Mouse (Mus musculus): ENCODE results near the gene Rcor3. TPM values are rescaled to one million over a fixed set of nuclear protein-coding genes. Genes with fewer than 3 reads are reported as not detected.

Rcor3 gene
- polyA plus RNA-seq (2016; fragmentation: Nextera tagmentation; extraction: Ambion mirVana), result 24.3 and 25.1 TPM in 2 replicates

DNA sequence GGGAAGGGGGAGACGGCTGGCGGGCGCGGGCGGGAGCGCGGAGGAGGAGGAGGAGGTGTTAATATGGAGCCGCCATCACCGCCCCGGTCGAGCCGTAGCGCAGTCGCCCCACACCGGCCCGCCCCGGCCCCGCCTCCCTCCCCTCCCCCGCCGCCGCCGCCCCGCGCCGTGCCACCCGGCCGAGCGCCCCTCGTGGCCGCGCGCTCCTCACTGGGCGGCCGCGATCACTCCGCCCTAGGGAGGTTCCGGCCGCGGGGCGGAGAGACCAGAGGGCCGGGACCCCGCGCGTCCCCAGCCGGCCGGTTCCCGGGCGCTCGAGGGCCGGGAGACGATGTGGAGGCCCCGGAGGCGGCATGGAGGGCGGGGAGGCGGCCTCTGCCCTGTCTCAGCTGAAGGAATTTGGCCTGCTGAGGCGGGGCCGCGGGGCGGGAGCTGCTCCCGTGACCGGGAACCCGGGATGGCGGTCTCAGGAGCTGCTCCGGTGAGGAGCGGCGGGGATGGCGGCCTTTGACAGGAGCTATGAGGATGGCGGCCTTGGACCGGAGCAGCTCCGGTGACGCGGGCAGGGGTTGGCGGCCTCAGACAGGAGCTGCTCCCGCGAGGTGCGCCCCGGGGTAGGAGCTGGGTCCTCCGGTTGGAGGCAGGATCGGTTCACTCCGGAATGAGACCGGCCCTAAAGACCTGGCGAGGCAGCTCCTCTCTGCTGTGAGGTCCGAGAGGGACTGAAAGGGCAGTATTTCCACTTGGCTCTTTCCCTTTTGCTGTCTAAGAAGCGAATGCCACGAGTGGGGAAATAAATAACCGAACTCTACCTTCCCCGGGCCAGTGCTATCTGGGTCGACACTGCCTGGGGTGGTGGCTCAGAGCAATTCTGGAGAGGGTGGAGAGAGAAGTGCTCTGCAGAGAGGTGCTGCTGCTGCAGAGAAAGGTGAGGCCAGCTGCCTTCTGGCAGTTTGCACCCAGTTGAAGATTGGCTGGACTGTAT lies at the start of gene Rcor3:
Gene Rcor3 (minus strand): TSS at position 137 of the 985 bp plus-strand sequence.
- ATAC-seq (ENCODE audit: insufficient number of reproducible peaks, insufficient read depth, low FRiP score, low TSS enrichment, low read depth), result peak; percentile 74
- Histone ChIP-seq H3K4me3 (replicated peaks) (peak within 1 kb of the TSS; percentile 84), H3K9ac (replicated peaks) (peak within 1 kb of the TSS; percentile 93), H3K4me1 (replicated peaks) (peaks cover 9% of the 10 kb centered on the region; the same call in 1 of the 2 replicates), H3K36me3 (no peaks in the 10 kb centered on the region), H3K27ac (peak within 1 kb of the TSS; percentile 98), H3K4me2 (peak within 1 kb of the TSS; percentile 93), H3K9me3 (no peaks in the 10 kb centered on the region), H3K27me3 (no peaks in the 10 kb centered on the region)
- 0% methylated on average over 57 of the region's 88 CpGs for WGBS

DNA sequence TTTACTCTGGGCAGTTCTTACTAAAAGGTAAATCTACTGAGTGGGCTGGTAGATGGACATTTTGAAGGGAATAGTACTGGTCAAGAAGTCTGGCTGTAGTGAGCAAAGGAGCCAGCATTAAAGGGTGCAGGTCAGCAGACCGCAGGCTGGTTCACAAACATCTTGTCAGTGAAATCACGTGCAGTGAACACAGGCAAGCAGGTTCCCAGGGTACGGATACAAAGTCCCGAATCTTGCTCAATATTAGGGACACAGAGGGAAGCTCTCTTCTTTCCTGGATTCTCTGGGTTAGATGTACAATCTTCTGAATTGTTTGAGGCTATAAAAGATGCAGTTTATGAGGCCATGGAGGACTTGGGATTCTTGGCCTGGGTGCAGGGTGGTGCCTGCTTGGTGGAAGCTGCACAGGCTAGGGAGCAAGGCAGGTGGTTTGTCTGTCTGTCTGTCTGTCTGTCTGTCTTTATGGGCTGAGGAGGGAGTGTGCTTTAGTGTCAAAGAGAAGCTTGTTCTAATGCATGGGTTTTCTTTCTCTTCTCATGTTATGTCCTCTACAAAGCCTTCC lies 43.9 kb upstream of the Rcor3 start:
- H3K9me3 ChIP-seq, result no peaks in the 10 kb centered on the region
- 85% methylated on average over 4 of the region's 4 CpGs for WGBS
- H3K9ac ChIP-seq (replicated peaks), result no peak overlapping the region
- 0 out of 2 replicates have a peak, but pooled peaks cover 3% of the 10 kb centered on the region for H3K27me3 ChIP-seq
- H3K4me2 ChIP-seq, result no peak overlapping the region
- H3K27ac ChIP-seq, result no peak overlapping the region
- no peaks in the 10 kb centered on the region for H3K36me3 ChIP-seq
- no peak for ATAC-seq (ENCODE audit: insufficient number of reproducible peaks, insufficient read depth, low FRiP score, low TSS enrichment, low read depth)
- no peaks in the 10 kb centered on the region for H3K4me1 ChIP-seq (replicated peaks)
- H3K4me3 ChIP-seq (replicated peaks), result no peak overlapping the region

DNA sequence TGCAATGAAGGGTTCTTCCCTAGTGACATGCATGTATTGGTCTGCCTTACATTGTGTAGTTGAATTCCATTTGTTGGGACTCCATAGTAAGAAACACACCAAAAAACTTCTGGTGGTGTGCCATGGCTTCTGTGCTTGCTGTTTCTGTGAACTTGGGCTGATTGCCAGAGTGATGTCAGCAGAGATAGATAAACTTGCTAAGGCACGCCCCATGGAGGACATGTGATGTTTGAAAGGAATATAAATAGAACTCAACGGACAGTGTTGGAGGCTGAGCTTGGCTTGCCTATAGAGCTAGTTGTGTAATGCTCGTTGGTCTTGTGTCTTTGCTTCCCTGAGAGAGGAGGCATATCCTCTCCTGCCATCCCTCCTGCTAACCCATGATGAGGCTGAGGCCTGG lies 42.0 kb upstream of the Rcor3 start:
- WGBS, result 83% methylated on average over 3 of the region's 3 CpGs
- H3K27ac ChIP-seq, result no peak overlapping the region
- no peak overlapping the region for H3K4me3 ChIP-seq (replicated peaks)
- ATAC-seq (ENCODE audit: insufficient number of reproducible peaks, insufficient read depth, low FRiP score, low TSS enrichment, low read depth), result no peak
- H3K4me1 ChIP-seq (replicated peaks), result no peaks in the 10 kb centered on the region
- H3K9me3 ChIP-seq, result no peaks in the 10 kb centered on the region
- H3K9ac ChIP-seq (replicated peaks), result no peak overlapping the region
- no peaks in the 10 kb centered on the region for H3K27me3 ChIP-seq
- no peak overlapping the region for H3K4me2 ChIP-seq
- H3K36me3 ChIP-seq, result no peaks in the 10 kb centered on the region

DNA sequence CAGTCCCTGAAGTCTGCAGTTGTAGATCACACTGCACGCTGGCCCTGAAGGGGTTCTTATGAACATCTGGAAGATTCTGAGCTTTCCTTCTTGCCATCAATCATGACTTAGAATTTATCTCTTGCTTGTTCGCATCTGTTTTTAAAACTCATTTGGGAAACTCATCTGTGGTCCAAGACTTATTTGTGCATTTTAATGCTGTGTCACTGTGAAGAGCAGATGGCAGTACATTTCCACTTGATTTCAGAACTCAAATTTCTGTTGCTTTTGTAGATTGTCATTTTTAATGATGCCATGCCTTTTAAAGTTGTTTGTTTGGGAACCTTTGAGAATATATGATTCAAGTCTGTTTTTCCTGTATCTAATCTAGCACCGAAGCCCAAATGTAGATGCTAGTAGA lies 33.6 kb upstream of the Rcor3 start:
- Histone ChIP-seq H3K36me3 (no peaks in the 10 kb centered on the region), H3K27ac (no peak overlapping the region)
- 87% methylated on average over 3 of the region's 3 CpGs for WGBS

DNA sequence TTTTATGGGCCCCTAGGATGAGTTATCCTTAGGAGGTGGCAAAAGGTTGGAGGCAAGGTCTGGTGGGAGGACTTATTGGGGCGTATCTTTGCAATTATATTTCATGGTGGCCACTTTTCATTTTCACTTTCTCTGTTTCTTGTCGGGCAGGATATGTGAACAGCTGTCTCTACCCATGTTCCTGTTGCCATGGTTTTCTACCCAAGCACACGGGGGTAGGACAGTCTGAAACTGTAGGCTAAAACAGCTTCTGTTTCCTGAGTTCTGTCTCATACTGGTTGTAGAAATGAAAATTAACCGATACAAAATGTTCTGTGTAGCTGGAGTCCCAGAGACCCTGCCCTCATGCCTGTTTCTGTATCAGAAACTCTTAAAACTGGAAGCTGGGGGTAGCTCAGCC lies 13.3 kb upstream of the Rcor3 start:
- 85% methylated on average over 4 of the region's 4 CpGs for WGBS

More for the DNA sequence above, 33.6 kb upstream of the Rcor3 start:
- H3K9ac ChIP-seq (replicated peaks), result no peak overlapping the region
- ATAC-seq (ENCODE audit: insufficient number of reproducible peaks, insufficient read depth, low FRiP score, low TSS enrichment, low read depth), result no peak
- no peaks in the 10 kb centered on the region for H3K27me3 ChIP-seq
- H3K4me3 ChIP-seq (replicated peaks), result no peak overlapping the region
- no peaks in the 10 kb centered on the region for H3K4me1 ChIP-seq (replicated peaks)
- no peaks in the 10 kb centered on the region for H3K9me3 ChIP-seq
- no peak overlapping the region for H3K4me2 ChIP-seq

DNA sequence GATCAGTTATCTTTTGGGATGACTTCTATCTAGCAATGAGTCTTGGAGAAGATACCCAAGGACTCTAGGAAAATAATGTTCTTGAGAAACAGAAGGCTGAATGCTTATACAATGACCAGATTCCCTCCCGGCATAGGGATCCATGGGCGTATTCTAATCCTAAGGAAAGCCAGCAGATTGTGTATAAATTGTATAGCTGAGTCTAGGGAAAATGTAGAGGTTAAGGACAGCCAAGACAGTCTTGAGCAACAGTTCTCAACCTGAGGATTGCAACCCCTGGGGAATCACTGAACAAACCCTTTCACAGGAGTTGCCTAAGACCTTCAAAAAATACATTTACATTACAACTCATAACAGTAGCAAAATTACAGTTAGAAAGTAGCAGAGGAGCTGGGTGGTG lies 2.5 kb upstream of the Rcor3 start:
- no peak overlapping the region for H3K9ac ChIP-seq (replicated peaks)
- no peaks in the 10 kb centered on the region for H3K27me3 ChIP-seq
- H3K4me2 ChIP-seq, result no peak overlapping the region
- H3K4me1 ChIP-seq (replicated peaks), result peaks cover 9% of the 10 kb centered on the region; the same call in 1 of the 2 replicates
- H3K4me3 ChIP-seq (replicated peaks), result no peak overlapping the region
- H3K36me3 ChIP-seq, result no peaks in the 10 kb centered on the region
- H3K27ac ChIP-seq, result no peak overlapping the region
- H3K9me3 ChIP-seq, result no peaks in the 10 kb centered on the region
- WGBS, result 96% methylated on average over 2 of the region's 2 CpGs
- ATAC-seq (ENCODE audit: insufficient number of reproducible peaks, insufficient read depth, low FRiP score, low TSS enrichment, low read depth), result no peak

More for the DNA sequence above, 13.3 kb upstream of the Rcor3 start:
- Histone ChIP-seq H3K36me3 (no peaks in the 10 kb centered on the region), H3K9ac (replicated peaks) (no peak overlapping the region), H3K9me3 (peaks cover 5% of the 10 kb centered on the region; the same call in 1 of the 2 replicates), H3K27ac (no peak overlapping the region), H3K4me1 (replicated peaks) (no peaks in the 10 kb centered on the region), H3K4me2 (no peak overlapping the region), H3K27me3 (no peaks in the 10 kb centered on the region), H3K4me3 (replicated peaks) (no peak overlapping the region)
- no peak for ATAC-seq (ENCODE audit: insufficient number of reproducible peaks, insufficient read depth, low FRiP score, low TSS enrichment, low read depth)

DNA sequence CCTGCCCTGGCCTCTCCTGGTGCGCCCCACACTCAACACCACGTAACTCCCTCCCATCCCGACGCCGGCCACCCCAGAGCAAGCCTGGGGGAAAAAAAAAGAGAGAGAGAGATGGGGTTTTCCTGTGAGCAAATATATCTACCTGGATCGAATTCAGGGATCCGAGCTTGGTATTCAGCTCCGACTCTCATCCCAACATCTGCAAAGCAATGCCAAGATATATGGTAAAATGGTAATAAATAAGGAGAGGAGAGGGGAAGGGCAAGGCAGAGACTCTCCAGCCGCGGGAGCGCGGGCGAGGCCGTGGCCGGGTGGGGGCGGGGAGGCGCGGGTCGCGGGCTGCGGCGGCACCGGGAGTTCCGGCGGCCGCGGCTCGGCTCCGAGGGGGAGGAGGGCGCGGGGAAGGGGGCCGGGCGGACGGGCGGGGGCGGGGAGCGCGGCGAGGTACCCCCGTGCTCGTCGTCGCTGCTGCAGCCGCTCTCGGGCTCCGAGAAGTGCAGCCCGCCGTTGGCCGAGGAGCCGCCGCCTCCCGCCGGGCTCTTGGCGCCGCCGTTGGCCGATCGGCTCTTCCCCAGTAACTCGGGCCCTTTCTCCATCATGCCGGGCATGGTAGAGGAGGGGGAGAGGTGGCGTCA lies 454 bp downstream of the Rcor3 start:
- no peaks in the 10 kb centered on the region for H3K27me3 ChIP-seq
- peak overlapping the region; percentile 98 for H3K27ac ChIP-seq
- no peaks in the 10 kb centered on the region for H3K9me3 ChIP-seq
- H3K4me1 ChIP-seq (replicated peaks), result peaks cover 9% of the 10 kb centered on the region; the same call in 1 of the 2 replicates
- H3K4me3 ChIP-seq (replicated peaks), result peak overlapping the region; percentile 84
- H3K4me2 ChIP-seq, result peak overlapping the region; percentile 93
- WGBS, result under 1% methylated on average over 44 of the region's 61 CpGs
- H3K9ac ChIP-seq (replicated peaks), result peak overlapping the region; percentile 93
- peak; percentile 46 for ATAC-seq (ENCODE audit: insufficient number of reproducible peaks, insufficient read depth, low FRiP score, low TSS enrichment, low read depth)
- no peaks in the 10 kb centered on the region for H3K36me3 ChIP-seq

DNA sequence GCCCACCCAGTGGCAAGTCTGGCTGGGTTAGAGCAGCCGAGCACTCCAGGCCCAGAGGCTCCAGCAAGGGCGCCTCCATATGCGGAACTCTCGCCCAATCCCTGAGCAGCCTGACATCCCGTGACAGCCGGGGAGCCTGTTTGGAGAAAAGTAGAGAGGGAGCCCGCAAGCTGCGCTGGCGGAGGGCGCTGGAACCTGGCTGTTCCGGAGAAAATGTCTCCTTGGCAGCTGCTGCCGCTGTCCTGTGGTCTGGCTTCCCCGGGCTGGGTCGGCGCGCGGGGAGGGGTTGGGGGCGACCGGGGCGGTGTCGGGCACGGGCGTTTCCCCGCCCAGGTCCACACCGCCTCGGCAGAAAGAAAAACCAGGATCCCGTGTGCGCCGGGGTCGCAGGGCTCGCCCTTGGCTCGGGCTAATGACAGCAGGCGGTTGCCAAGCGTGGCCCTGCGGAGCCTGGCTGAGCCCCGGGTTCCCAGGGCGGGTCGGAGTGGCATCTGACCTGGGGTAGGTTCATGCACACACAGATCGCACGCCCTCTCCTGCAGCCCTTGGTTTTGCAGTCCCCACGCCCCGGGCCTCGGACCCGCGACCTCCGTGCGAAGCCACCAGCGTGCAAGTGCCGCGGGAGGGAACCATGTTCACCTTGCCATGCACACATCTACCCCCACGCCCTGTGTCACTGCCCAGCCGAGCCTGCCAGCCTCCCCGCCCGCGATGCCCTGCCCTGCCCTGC lies 1.1 kb downstream of the Rcor3 start:
- Histone ChIP-seq H3K9me3 (no peaks in the 10 kb centered on the region), H3K4me3 (replicated peaks) (peak overlapping the region; percentile 84), H3K27ac (peak overlapping the region; percentile 98), H3K36me3 (no peaks in the 10 kb centered on the region), H3K4me2 (peak overlapping the region; percentile 93), H3K4me1 (replicated peaks) (peaks cover 9% of the 10 kb centered on the region; the same call in 1 of the 2 replicates), H3K9ac (replicated peaks) (peak overlapping the region; percentile 93), H3K27me3 (no peaks in the 10 kb centered on the region)
- WGBS, result under 1% methylated on average over 55 of the region's 55 CpGs
- peak; percentile 91 for ATAC-seq (ENCODE audit: insufficient number of reproducible peaks, insufficient read depth, low FRiP score, low TSS enrichment, low read depth)

DNA sequence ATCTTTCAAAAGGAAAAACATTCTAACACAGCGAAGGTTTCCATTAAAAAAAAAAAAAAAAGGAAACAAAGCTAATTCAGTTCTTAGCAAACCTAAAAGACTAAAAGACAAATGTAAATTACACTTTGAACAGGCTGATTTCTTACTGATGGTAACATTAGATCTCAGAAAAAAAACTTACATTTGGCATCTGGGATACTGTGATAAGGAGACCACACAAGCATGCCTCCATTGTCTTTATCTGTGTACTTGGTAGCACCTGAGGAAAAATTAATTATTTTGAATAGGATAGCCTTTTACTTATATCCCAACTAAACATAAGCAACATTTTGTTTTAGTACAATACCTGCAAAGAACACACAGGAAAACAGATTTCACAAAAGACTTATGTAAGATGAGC lies 7.7 kb downstream of the Rcor3 start:
- WGBS, result 97% methylated on average over 1 of the region's 1 CpGs
- Histone ChIP-seq H3K27me3 (no peaks in the 10 kb centered on the region), H3K9ac (replicated peaks) (no peak overlapping the region), H3K4me2 (no peak overlapping the region), H3K36me3 (peaks cover 26% of the 10 kb centered on the region), H3K27ac (no peak overlapping the region), H3K4me1 (replicated peaks) (no peaks in the 10 kb centered on the region), H3K4me3 (replicated peaks) (no peak overlapping the region), H3K9me3 (no peaks in the 10 kb centered on the region)
- no peak for ATAC-seq (ENCODE audit: insufficient number of reproducible peaks, insufficient read depth, low FRiP score, low TSS enrichment, low read depth)

DNA sequence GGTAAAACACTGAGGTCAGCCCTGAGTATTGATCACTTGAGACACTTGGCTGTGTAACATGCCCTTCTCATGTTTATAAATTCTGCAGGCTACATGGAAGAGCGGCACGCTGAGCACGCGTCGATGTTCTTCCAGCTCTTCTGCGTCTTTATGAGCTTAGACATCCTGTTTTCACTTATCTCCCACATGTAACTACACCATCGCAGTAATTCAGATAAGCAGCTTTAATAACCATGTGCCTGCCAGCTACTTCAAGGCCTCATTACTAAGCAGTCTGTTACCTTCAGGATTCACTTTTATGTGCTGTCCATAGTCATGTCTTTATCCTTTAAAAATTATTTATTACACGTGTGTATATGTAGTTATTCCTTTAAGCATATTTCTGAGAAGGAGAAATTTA lies 9.5 kb downstream of the Rcor3 start:
- ATAC-seq (ENCODE audit: insufficient number of reproducible peaks, insufficient read depth, low FRiP score, low TSS enrichment, low read depth), result no peak
- Histone ChIP-seq H3K4me1 (replicated peaks) (no peaks in the 10 kb centered on the region), H3K27me3 (no peaks in the 10 kb centered on the region), H3K27ac (no peak overlapping the region), H3K9ac (replicated peaks) (no peak overlapping the region), H3K9me3 (no peaks in the 10 kb centered on the region), H3K4me3 (replicated peaks) (no peak overlapping the region), H3K4me2 (no peak overlapping the region), H3K36me3 (peaks cover 44% of the 10 kb centered on the region)
- WGBS, result 94% methylated on average over 8 of the region's 8 CpGs
